Mouse (Mus musculus): ENCODE results near the gene Efhd1.

- TF ChIP-seq POLR2A (IDR thresholded peaks at IDR 0.05; ENCODE audit: borderline replicate concordance, extremely low read depth, low read depth, low read length) (no peak), CTCF (IDR thresholded peaks at IDR 0.05; ENCODE audit: insufficient read depth, low read length) (no peak)
These were observed 1.0 kb downstream of the Efhd1 start for GRCm38 (mm10) chr1:87265200-87265599.

Data from lung, adult 2 months (tissue).